Mouse (Mus musculus) testis, adult 2 months (tissue): ENCODE measurements at regions not wholly inside any gene's neighbourhood (a gene's known extent, or its start where the extent isn't known, plus 50 kb on each side); places are given as distances from the start of the nearest gene placed in this dataset.

Experiments
- CTCF ChIP-seq: fragments of 200-500 bp; IDR thresholded peaks from 2 replicates; pipeline ENCODE4 v1.5.1; 2012; ENCODE audit warnings: low read depth, mild to moderate bottlenecking, inconsistent platforms, low read length, moderate library complexity; ENCODE audit not compliant: control insufficient read depth, insufficient read depth, insufficient replicate concordance
- POLR2A ChIP-seq: fragments of 200-500 bp; IDR thresholded peaks from 2 replicates; pipeline ENCODE4 v1.6.1; 2012; ENCODE audit warnings: low read depth, mild to moderate bottlenecking, inconsistent platforms, low read length, moderate library complexity; ENCODE audit not compliant: control insufficient read depth

- TF ChIP-seq CTCF (no peak), POLR2A (no peak)
Measured at GRCm38 (mm10) chr11:64135766-64136165, 56.5 kb upstream of the Cox10 start.
